Mouse (Mus musculus): ENCODE data around the gene Gm14214.

Gene Gm14214

GRCm38 (mm10) chr2:154730841-154731240, 39.0 kb downstream of the Gm14214 start:
- DNase-seq (ENCODE audit: low spot score), result no peak

DNA sequence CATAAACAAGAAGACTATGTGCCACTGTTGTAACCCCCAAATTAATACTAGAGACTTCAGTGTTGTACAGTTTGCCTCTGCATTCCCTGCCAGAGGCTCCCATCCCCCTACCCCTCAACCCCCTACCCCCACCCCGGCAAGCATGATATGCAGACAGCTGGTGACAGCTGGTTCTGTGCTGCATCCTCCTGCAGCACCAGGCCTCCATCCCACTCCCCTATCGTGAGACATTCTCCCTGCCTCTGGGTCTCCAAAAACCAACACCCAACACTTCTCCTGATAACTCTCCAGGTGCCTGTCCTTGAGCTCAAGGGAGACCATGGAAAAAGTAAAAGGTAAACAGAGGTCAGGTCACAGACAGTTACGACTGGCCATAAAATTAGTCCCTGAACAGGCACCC, 40.1 kb downstream of the Gm14214 start:
- DNase-seq (ENCODE audit: low spot score), result no peak

GRCm38 (mm10) chr2:154723473-154723872, 46.4 kb downstream of the Gm14214 start:
- DNase-seq (ENCODE audit: low spot score), result no peak

GRCm38 (mm10) chr2:154720315-154720714, 49.5 kb downstream of the Gm14214 start:
- DNase-seq (ENCODE audit: low spot score), result no peak
